Mouse (Mus musculus) forebrain, embryonic 10.5 days (tissue): ENCODE data around the gene Dnm3. TPM values are rescaled to one million over a fixed set of nuclear protein-coding genes. Genes with fewer than 3 reads are reported as not detected.

ENCODE experiments used
- microRNA counts: library from miRNA; unstranded; fragments of <30 nt; microRNA quantifications from one replicate; lab custom pipeline; 2017
- microRNA-seq: library from miRNA; unstranded; fragments of <30 nt; microRNA quantifications from one replicate; pipeline ENCODE4, GENCODE M21; 2017
- polyA plus RNA-seq: library from polyadenylated mRNA; unstranded; fragments of >200 nt; fragmentation: Nextera tagmentation; extraction: Ambion mirVana; gene quantifications from 2 replicates; pipeline ENCODE4 v1.2.1, GENCODE M21; 2016

Dnm3 gene
- polyA plus RNA-seq, 1 experiment from 2014 or later: 2.6 TPM

MicroRNAs encoded within 50 kb of the gene (microRNA counts, 519-probe panel; counts per million panel counts)
- microRNA mmu-miR-199a-3p (lab: Ali Mortazavi, UCI) (8,282 counts per million, percentile 98 among the panel's probes with 10 or more counts), microRNA mmu-miR-199a-5p (lab: Ali Mortazavi, UCI) (7,024 counts per million, percentile 97 among the panel's probes with 10 or more counts), microRNA mmu-miR-214 (lab: Ali Mortazavi, UCI) (2,424 counts per million, percentile 69 among the panel's probes with 10 or more counts)

Small RNA genes within 50 kb of the gene (microRNA-seq; reads per million reads assigned to microRNA genes)
- gene Mir199a-2 (77.8 reads per million, percentile 45 among the genes with 10 or more reads in this experiment), gene Mir214 (4,131 reads per million, percentile 88 among the genes with 10 or more reads in this experiment)

Other genes starting within 250 kb of the Dnm3 start
- 32.8 and 34.8 TPM in 2 replicates for gene Mettl13, start 70.5 kb upstream of the Dnm3 start, polyA plus RNA-seq
- gene Vamp4, start 92.5 kb upstream of the Dnm3 start, polyA plus RNA-seq: 49.0 and 49.2 TPM in 2 replicates
- gene Myoc, start 161.1 kb upstream of the Dnm3 start, polyA plus RNA-seq: not detected in 2 replicates
- gene Myocos, start 180.2 kb upstream of the Dnm3 start, polyA plus RNA-seq: not detected in 2 replicates